Comparison of ENCODE assay signal across 7 mouse cellular contexts in the genomic region with DNA sequence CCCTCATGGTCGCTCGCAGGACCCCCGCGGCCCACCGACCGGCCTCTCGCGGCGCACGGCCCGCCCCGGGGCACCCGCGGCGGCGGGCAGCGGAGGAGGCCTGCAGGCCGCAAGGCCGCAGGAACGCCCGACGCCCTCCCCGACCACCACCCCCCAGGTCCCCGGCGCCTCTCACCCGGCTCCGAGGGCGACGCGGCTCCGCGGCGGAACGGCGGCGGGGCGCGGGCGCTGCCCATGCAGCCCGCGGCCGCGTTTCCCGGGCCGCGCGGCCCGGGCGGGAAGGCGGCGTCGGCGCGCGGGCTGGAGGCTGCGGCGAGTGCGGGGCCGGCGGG. TPM values are rescaled to one million over a fixed set of nuclear protein-coding genes. Genes with fewer than 3 reads are reported as not detected.
A peak's percentile ranks its signal among the peaks of the same experiment; 100 is the strongest.
DNase-seq lines count a peak whose midpoint lies in the region; ATAC-seq lines count a peak whose summit lies in the region.

No protein-coding gene starts in this region.

- no peak; the same call in 1 of the 2 replicates for ATAC-seq in lung, embryonic 16.5 days (ENCODE audit: low read depth)
- ATAC-seq in forebrain, embryonic 11.5 days (replicated peaks; ENCODE audit: low FRiP score): 0 out of 2 replicates have a peak, but pooled peaks have one; percentile 0
- ATAC-seq in limb, embryonic 13.5 days (ENCODE audit: low FRiP score, low read depth): no peak
- ATAC-seq in stomach, embryonic 14.5 days (ENCODE audit: insufficient number of reproducible peaks, insufficient read depth, low FRiP score, low read depth): no peak

- peak overlapping the region; percentile 100 for H3K9ac ChIP-seq in lung, embryonic 16.5 days (ENCODE audit: low read length)
- peak overlapping the region; percentile 99 for H3K9ac ChIP-seq in forebrain, embryonic 11.5 days (ENCODE audit: low read length)
- H3K9ac ChIP-seq in limb, embryonic 13.5 days: peak overlapping the region; percentile 100
- peak overlapping the region; percentile 99 for H3K9ac ChIP-seq in stomach, embryonic 14.5 days (replicated peaks; ENCODE audit: low read depth, low read length)

- peak overlapping the region; percentile 83 for H3K4me2 ChIP-seq in lung, embryonic 16.5 days (ENCODE audit: low read depth, low read length)
- peak overlapping the region; percentile 93 for H3K4me2 ChIP-seq in forebrain, embryonic 11.5 days (ENCODE audit: low read depth, low read length, severe bottlenecking)
- H3K4me2 ChIP-seq in limb, embryonic 13.5 days (replicated peaks): peak overlapping the region; percentile 80
- H3K4me2 ChIP-seq in stomach, embryonic 14.5 days (replicated peaks; ENCODE audit: low read depth, low read length): peak overlapping the region; percentile 77; the same call in 1 of the 2 replicates

- H3K9me3 ChIP-seq in lung, embryonic 16.5 days (ENCODE audit: control insufficient read depth, low read length): no peaks in the 10 kb centered on the region
- no peaks in the 10 kb centered on the region for H3K9me3 ChIP-seq in forebrain, embryonic 11.5 days (ENCODE audit: control insufficient read depth, low read length)
- no peaks in the 10 kb centered on the region for H3K9me3 ChIP-seq in limb, embryonic 13.5 days
- no peaks in the 10 kb centered on the region for H3K9me3 ChIP-seq in stomach, embryonic 14.5 days (ENCODE audit: control insufficient read depth, low read depth, low read length)

- no peak for DNase-seq in lung, postnatal 36 days
- no peak for DNase-seq in forebrain, embryonic 11.5 days (ENCODE audit: low spot score)
- no peak for DNase-seq in left cerebral cortex, postnatal 10 days (ENCODE audit: extremely low spot score in 1 of 2, low spot score in 2 of 2)
- DNase-seq in ovary, postnatal 10 days (ENCODE audit: low spot score): no peak

- intact Hi-C loops in left cerebral cortex, postnatal 10 days (cut with DNase I): loop anchor here (5.0 kb wide), 2 partner anchors 61 to 134 kb away; a partner anchor contains a TSS

- no peaks in the 10 kb centered on the region for H3K27me3 ChIP-seq in lung, embryonic 16.5 days (ENCODE audit: control insufficient read depth, insufficient read depth, low read depth, low read length)
- no peaks in the 10 kb centered on the region for H3K27me3 ChIP-seq in forebrain, embryonic 11.5 days (ENCODE audit: control insufficient read depth, insufficient read depth, low read length)
- no peaks in the 10 kb centered on the region for H3K27me3 ChIP-seq in limb, embryonic 13.5 days
- H3K27me3 ChIP-seq in stomach, embryonic 14.5 days (ENCODE audit: control insufficient read depth, insufficient read depth, low read length): no peaks in the 10 kb centered on the region

- 0% methylated on average over 29 of the region's 60 CpGs for WGBS in lung, embryonic 16.5 days
- WGBS in forebrain, embryonic 11.5 days: under 1% methylated on average over 35 of the region's 60 CpGs
- 2% methylated on average over 31 of the region's 60 CpGs for WGBS in limb, embryonic 13.5 days
- WGBS in stomach, embryonic 14.5 days: 2% methylated on average over 56 of the region's 60 CpGs

- no peaks in the 10 kb centered on the region for H3K36me3 ChIP-seq in lung, embryonic 16.5 days (ENCODE audit: control insufficient read depth, insufficient read depth, low read length)
- no peaks in the 10 kb centered on the region for H3K36me3 ChIP-seq in forebrain, embryonic 11.5 days (ENCODE audit: control insufficient read depth, insufficient read depth, low read length)
- peaks cover 4% of the 10 kb centered on the region; the same call in 1 of the 2 replicates for H3K36me3 ChIP-seq in limb, embryonic 13.5 days
- peaks cover 4% of the 10 kb centered on the region; the same call in 1 of the 2 replicates for H3K36me3 ChIP-seq in stomach, embryonic 14.5 days (ENCODE audit: control insufficient read depth, insufficient read depth, low read length)

- peaks cover 32% of the 10 kb centered on the region for H3K4me1 ChIP-seq in lung, embryonic 16.5 days (replicated peaks; ENCODE audit: control insufficient read depth, insufficient read depth, low read length)
- H3K4me1 ChIP-seq in forebrain, embryonic 11.5 days (replicated peaks; ENCODE audit: control insufficient read depth, insufficient read depth, low read length): peaks cover 19% of the 10 kb centered on the region
- peaks cover 37% of the 10 kb centered on the region for H3K4me1 ChIP-seq in limb, embryonic 13.5 days
- peaks cover 28% of the 10 kb centered on the region for H3K4me1 ChIP-seq in stomach, embryonic 14.5 days (ENCODE audit: control insufficient read depth, insufficient read depth, low read length)

- peak overlapping the region; percentile 100 for H3K4me3 ChIP-seq in lung, embryonic 16.5 days (ENCODE audit: low read length)
- H3K4me3 ChIP-seq in forebrain, embryonic 11.5 days (ENCODE audit: low read depth, low read length): peak overlapping the region; percentile 100
- peak overlapping the region; percentile 99 for H3K4me3 ChIP-seq in limb, embryonic 13.5 days
- peak overlapping the region; percentile 99 for H3K4me3 ChIP-seq in stomach, embryonic 14.5 days (ENCODE audit: low read depth, low read length)

- peak overlapping the region; percentile 94 for H3K27ac ChIP-seq in lung, embryonic 16.5 days (ENCODE audit: low read length)
- H3K27ac ChIP-seq in forebrain, embryonic 11.5 days (ENCODE audit: low read depth, low read length): peak overlapping the region; percentile 88
- H3K27ac ChIP-seq in limb, embryonic 13.5 days: peak overlapping the region; percentile 98
- H3K27ac ChIP-seq in stomach, embryonic 14.5 days (ENCODE audit: low read length): peak overlapping the region; percentile 96

RNA-seq across cellular contexts. Expression of a gene that starts 0.3 kb away (rescaled TPM):
- 23.9 and 25.8 TPM in 2 replicates for polyA plus RNA-seq in lung, embryonic 16.5 days (2015; fragmentation: Nextera tagmentation; extraction: Ambion mirVana)
- polyA plus RNA-seq in forebrain, embryonic 11.5 days (2014; fragmentation: Nextera tagmentation; extraction: Ambion mirVana): 94.4 and 95.0 TPM in 2 replicates
- 40.9 and 48.7 TPM in 2 replicates for polyA plus RNA-seq in limb, embryonic 13.5 days (2015; fragmentation: Nextera tagmentation; extraction: Ambion mirVana)
- 52.5 and 55.5 TPM in 2 replicates for polyA plus RNA-seq in stomach, embryonic 14.5 days (2014; fragmentation: Nextera tagmentation; extraction: Ambion mirVana)
- total RNA-seq in left cerebral cortex, postnatal 10 days (2021): 100 to 1,000 TPM; 137 to 138 TPM

RNA-seq across cellular contexts. Expression of a gene that starts 21.0 kb away (rescaled TPM):
- 43.7 and 46.4 TPM in 2 replicates for polyA plus RNA-seq in lung, embryonic 16.5 days (2015; fragmentation: Nextera tagmentation; extraction: Ambion mirVana)
- 43.5 and 52.6 TPM in 2 replicates for polyA plus RNA-seq in forebrain, embryonic 11.5 days (2014; fragmentation: Nextera tagmentation; extraction: Ambion mirVana)
- polyA plus RNA-seq in limb, embryonic 13.5 days (2015; fragmentation: Nextera tagmentation; extraction: Ambion mirVana): 40.8 and 41.5 TPM in 2 replicates
- polyA plus RNA-seq in stomach, embryonic 14.5 days (2014; fragmentation: Nextera tagmentation; extraction: Ambion mirVana): 47.6 and 54.3 TPM in 2 replicates
- total RNA-seq in left cerebral cortex, postnatal 10 days (2021): 10 to 100 TPM; 70.4 to 71.3 TPM
